Mouse (Mus musculus) liver, embryonic 13.5 days (tissue): Measurements from ENCODE around the gene Rap1a. TPM values are rescaled to one million over a fixed set of nuclear protein-coding genes. Genes with fewer than 3 reads are reported as not detected.

Experiments used
- ATAC-seq: fragments of 200-750 bp; cut with Nextera tagmentation; 2 replicates; pipeline ENCODE4 v1.8.0; 2017; ENCODE audit warnings: low read depth, mild to moderate bottlenecking, moderate number of reproducible peaks, moderate library complexity
- DNase-seq: peaks from one replicate; pipeline ENCODE4 v3.0.0; 2022
- H3K27ac ChIP-seq: fragments of 300-500 bp; sonication (generic); 2 replicates; pipeline ENCODE4 v1.5.1; 2015; ENCODE audit warnings: moderate library complexity, mild to moderate bottlenecking, inconsistent platforms
- H3K27me3 ChIP-seq: fragments of 300-500 bp; sonication (generic); 2 replicates; pipeline ENCODE4 v1.6.1; 2015; ENCODE audit warnings: mild to moderate bottlenecking, inconsistent platforms
- H3K36me3 ChIP-seq: fragments of 300-500 bp; sonication (generic); 2 replicates; pipeline ENCODE4 v1.6.1; 2015; ENCODE audit warnings: mild to moderate bottlenecking, inconsistent platforms
- H3K4me1 ChIP-seq: fragments of 300-500 bp; sonication (generic); replicated peaks from 2 replicates; pipeline ENCODE4 v1.6.1; 2015; ENCODE audit warnings: inconsistent platforms
- H3K4me2 ChIP-seq: fragments of 300-500 bp; sonication (generic); 2 replicates; pipeline ENCODE4 v1.6.1; 2015; ENCODE audit warnings: inconsistent platforms, mild to moderate bottlenecking, moderate library complexity
- H3K4me3 ChIP-seq: fragments of 300-500 bp; sonication (generic); replicated peaks from 2 replicates; pipeline ENCODE4 v1.5.1; 2015; ENCODE audit warnings: mild to moderate bottlenecking, inconsistent platforms
- H3K9ac ChIP-seq: fragments of 300-500 bp; sonication (generic); 2 replicates; pipeline ENCODE4 v1.6.1; 2015; ENCODE audit warnings: mild to moderate bottlenecking, inconsistent platforms
- H3K9me3 ChIP-seq: fragments of 300-500 bp; sonication (generic); replicated peaks from 2 replicates; pipeline ENCODE4 v1.6.1; 2016; ENCODE audit warnings: inconsistent platforms
- WGBS: fragments of 180-500 bp; shearing (Covaris S2); methylation state at CpG from one replicate; pipeline ENCODE4 v1.1.7; 2015; ENCODE audit not compliant: insufficient replicate concordance; 5-methylcytosine and 5-hydroxymethylcytosine counted together
- polyA plus RNA-seq: library from polyadenylated mRNA; unstranded; fragments of >200 nt; fragmentation: Nextera tagmentation; extraction: Ambion mirVana; gene quantifications from 2 replicates; pipeline ENCODE4 v1.2.1, GENCODE M21; 2015

Rap1a gene
- polyA plus RNA-seq, 1 experiment from 2014 or later, result 119 TPM

- no peak overlapping the region for H3K4me3 ChIP-seq
- ATAC-seq, result no peak
- no peak overlapping the region for H3K9ac ChIP-seq
- no peak for DNase-seq
- 86% methylated on average over 7 of the region's 7 CpGs for WGBS
- H3K4me1 ChIP-seq, result 0 out of 2 replicates have a peak, but pooled peaks cover 2% of the 10 kb centered on the region
- no peaks in the 10 kb centered on the region for H3K27me3 ChIP-seq
- no peak overlapping the region for H3K4me2 ChIP-seq
- no peak overlapping the region for H3K27ac ChIP-seq
- no peaks in the 10 kb centered on the region for H3K9me3 ChIP-seq
- H3K36me3 ChIP-seq, result peaks cover 71% of the 10 kb centered on the region
Measured at GRCm38 (mm10) chr3:105680346-105680745, 120.8 kb downstream of the Rap1a start.

Other genes starting within 250 kb of the Rap1a start
- 24.8 and 28.9 TPM in 2 replicates for gene Ddx20, start 113.8 kb downstream of the Rap1a start, polyA plus RNA-seq
- 0.31 and 0.35 TPM in 2 replicates for gene Inka2, start 96.7 kb downstream of the Rap1a start, polyA plus RNA-seq
- gene Adora3, start 69.5 kb upstream of the Rap1a start, polyA plus RNA-seq, result 0.44 and 0.51 TPM in 2 replicates
- gene Tmigd3, start 69.6 kb upstream of the Rap1a start, polyA plus RNA-seq, result 0.18 TPM in 1 of 2 replicates, not detected in the other
- 2.1 and 3.8 TPM in 2 replicates for gene I830077J02Rik, start 131.3 kb upstream of the Rap1a start, polyA plus RNA-seq
- 65.8 and 69.1 TPM in 2 replicates for gene Wdr77, start 158.0 kb upstream of the Rap1a start, polyA plus RNA-seq
- 392 and 451 TPM in 2 replicates for gene Atp5f1, start 158.8 kb upstream of the Rap1a start, polyA plus RNA-seq
- 0.71 and 1.3 TPM in 2 replicates for gene Ovgp1, start 172.4 kb upstream of the Rap1a start, polyA plus RNA-seq
- not detected in 2 replicates for gene Pifo, start 213.3 kb upstream of the Rap1a start, polyA plus RNA-seq
- gene Chil5, start 231.5 kb upstream of the Rap1a start, polyA plus RNA-seq, result 0.08 TPM in 1 of 2 replicates, not detected in the other